In genomic region chr11:5789071-5789753, GRCm38 (mm10) we compare ENCODE assay signal across 8 mouse cellular contexts. TPM values are rescaled to one million over a fixed set of nuclear protein-coding genes. Genes with fewer than 3 reads are reported as not detected.
DNase-seq lines count a peak whose midpoint lies in the region; ATAC-seq and TF ChIP-seq lines count a peak whose summit lies in the region.

No protein-coding gene starts in this region.

- peak; percentile 5; the same call in 1 of the 2 replicates for ATAC-seq in heart, embryonic 16.5 days (replicated peaks; ENCODE audit: extremely low read depth, insufficient read depth, low FRiP score)
- ATAC-seq in forebrain, embryonic 12.5 days (ENCODE audit: low FRiP score): no peak
- peak; percentile 6; the same call in 1 of the 2 replicates for ATAC-seq in liver, embryonic 13.5 days (ENCODE audit: low read depth)

- H3K27ac ChIP-seq in heart, embryonic 16.5 days (ENCODE audit: low read length): peak overlapping the region; percentile 95
- H3K27ac ChIP-seq in ES-Bruce4 (ENCODE audit: insufficient read depth, low read length): peak overlapping the region; percentile 18; the same call in 1 of the 2 replicates
- H3K27ac ChIP-seq in forebrain, embryonic 12.5 days: no peak overlapping the region
- peak overlapping the region; percentile 98 for H3K27ac ChIP-seq in liver, embryonic 13.5 days
- peak overlapping the region; percentile 96 for H3K27ac ChIP-seq in small intestine, adult 2 months (ENCODE audit: insufficient read depth, low read depth, low read length)

- peaks cover 9% of the 10 kb centered on the region for H3K36me3 ChIP-seq in heart, embryonic 16.5 days (ENCODE audit: control insufficient read depth, insufficient read depth)
- H3K36me3 ChIP-seq in ES-Bruce4 (ENCODE audit: control insufficient read depth, insufficient read depth, low read length, poor library complexity, severe bottlenecking): peaks cover 8% of the 10 kb centered on the region
- peaks cover 33% of the 10 kb centered on the region for H3K36me3 ChIP-seq in forebrain, embryonic 12.5 days (replicated peaks)
- peaks cover 32% of the 10 kb centered on the region for H3K36me3 ChIP-seq in liver, embryonic 13.5 days
- peaks cover 28% of the 10 kb centered on the region for H3K36me3 ChIP-seq in small intestine, adult 2 months (ENCODE audit: control insufficient read depth, insufficient read depth, low read length)

- H3K4me1 ChIP-seq in heart, embryonic 16.5 days (ENCODE audit: control insufficient read depth, insufficient read depth, low read length): peaks cover 15% of the 10 kb centered on the region
- H3K4me1 ChIP-seq in ES-Bruce4 (ENCODE audit: control insufficient read depth, insufficient read depth, low read length): no peaks in the 10 kb centered on the region
- H3K4me1 ChIP-seq in forebrain, embryonic 12.5 days: peaks cover 26% of the 10 kb centered on the region
- peaks cover 47% of the 10 kb centered on the region for H3K4me1 ChIP-seq in liver, embryonic 13.5 days (replicated peaks)
- H3K4me1 ChIP-seq in small intestine, adult 2 months (ENCODE audit: control insufficient read depth, insufficient read depth, insufficient read length, low read length): peaks cover 16% of the 10 kb centered on the region; the same call in 1 of the 2 replicates

- WGBS in heart, embryonic 16.5 days: 50% methylated on average over 6 of the region's 6 CpGs
- 77% methylated on average over 6 of the region's 6 CpGs for WGBS in forebrain, embryonic 12.5 days
- 40% methylated on average over 6 of the region's 6 CpGs for WGBS in liver, embryonic 13.5 days (ENCODE audit: insufficient replicate concordance)
- WGBS in small intestine, adult 2 months: 19% methylated on average over 6 of the region's 6 CpGs

- H3K9me3 ChIP-seq in heart, embryonic 16.5 days (replicated peaks; ENCODE audit: control insufficient read depth, low read length): no peaks in the 10 kb centered on the region
- H3K9me3 ChIP-seq in ES-Bruce4 (replicated peaks; ENCODE audit: control insufficient read depth, insufficient read depth, low read length, poor library complexity, severe bottlenecking): no peaks in the 10 kb centered on the region
- H3K9me3 ChIP-seq in forebrain, embryonic 12.5 days: no peaks in the 10 kb centered on the region
- no peaks in the 10 kb centered on the region for H3K9me3 ChIP-seq in liver, embryonic 13.5 days (replicated peaks)

- no peak for TF ChIP-seq POLR2A in ES-Bruce4 (IDR thresholded peaks at IDR 0.05; ENCODE audit: insufficient read depth, low read length)
- no peak for TF ChIP-seq POLR2A in small intestine, adult 2 months (IDR thresholded peaks at IDR 0.05; ENCODE audit: low read depth, low read length)

- TF ChIP-seq CTCF in ES-Bruce4 (IDR thresholded peaks at IDR 0.05; ENCODE audit: low read depth, low read length): peak; percentile 10
- TF ChIP-seq CTCF in small intestine, adult 2 months (IDR thresholded peaks at IDR 0.05; ENCODE audit: extremely low read depth, insufficient read length, insufficient replicate concordance, low read depth, low read length): no peak

- intact Hi-C loops in heart, postnatal 25 days (cut with DNase I): loop anchor here (2.0 to 5.0 kb wide), 3 partner anchors 28 to 98 kb away; partner anchors contain the start of gene Polm

- peak overlapping the region; percentile 90 for H3K4me3 ChIP-seq in heart, embryonic 16.5 days (ENCODE audit: low read length)
- peak overlapping the region; percentile 74 for H3K4me3 ChIP-seq in ES-Bruce4 (ENCODE audit: low read depth, low read length)
- peak overlapping the region; percentile 66 for H3K4me3 ChIP-seq in forebrain, embryonic 12.5 days (replicated peaks)
- H3K4me3 ChIP-seq in liver, embryonic 13.5 days (replicated peaks): peak overlapping the region; percentile 78
- H3K4me3 ChIP-seq in small intestine, adult 2 months (ENCODE audit: low read depth, low read length): peak overlapping the region; percentile 88

- peak overlapping the region; percentile 93 for H3K9ac ChIP-seq in heart, embryonic 16.5 days (ENCODE audit: low read length)
- H3K9ac ChIP-seq in ES-Bruce4 (ENCODE audit: low read depth, poor library complexity, severe bottlenecking): peak overlapping the region; percentile 61
- H3K9ac ChIP-seq in forebrain, embryonic 12.5 days: peak overlapping the region; percentile 74
- H3K9ac ChIP-seq in liver, embryonic 13.5 days: peak overlapping the region; percentile 91

- no peaks in the 10 kb centered on the region for H3K27me3 ChIP-seq in heart, embryonic 16.5 days (ENCODE audit: control insufficient read depth, insufficient read depth, low read length)
- no peaks in the 10 kb centered on the region for H3K27me3 ChIP-seq in ES-Bruce4 (ENCODE audit: control insufficient read depth, insufficient read depth, low read length, poor library complexity, severe bottlenecking)
- H3K27me3 ChIP-seq in forebrain, embryonic 12.5 days: no peaks in the 10 kb centered on the region
- no peaks in the 10 kb centered on the region for H3K27me3 ChIP-seq in liver, embryonic 13.5 days
- H3K27me3 ChIP-seq in small intestine, adult 2 months (ENCODE audit: control insufficient read depth, insufficient read depth, low read length): no peaks in the 10 kb centered on the region

- DNase-seq in heart, postnatal 25 days (ENCODE audit: low spot score): no peak
- DNase-seq in liver, embryonic 13.5 days: no peak
- DNase-seq in left cerebral cortex, adult 18-20 months (ENCODE audit: low spot score in 2 of 2): no peak
- no peak for DNase-seq in MN1 (ENCODE audit: low spot score)

- TF ChIP-seq EP300 in ES-Bruce4 (IDR thresholded peaks at IDR 0.05; ENCODE audit: insufficient read depth, low read depth, low read length): no peak

- peak overlapping the region; percentile 87 for H3K4me2 ChIP-seq in heart, embryonic 16.5 days (ENCODE audit: low read depth, low read length)
- H3K4me2 ChIP-seq in forebrain, embryonic 12.5 days: peak overlapping the region; percentile 87
- peak overlapping the region; percentile 85 for H3K4me2 ChIP-seq in liver, embryonic 13.5 days

RNA-seq across cellular contexts. Expression of gene Dbnl, which starts 0.9 kb away (rescaled TPM):
- 82.8 and 86.7 TPM in 2 replicates for polyA plus RNA-seq in heart, embryonic 16.5 days (2015; fragmentation: Nextera tagmentation; extraction: Ambion mirVana)
- 10 to 100 TPM; 26.1 to 27.2 TPM for total RNA-seq in heart, postnatal 25 days (2021)
- 27.4 and 33.4 TPM in 2 replicates for polyA plus RNA-seq in ES-Bruce4 (2011; ENCODE audit: insufficient read depth, insufficient read length, low read depth, missing spikeins)
- 137 and 140 TPM in 2 replicates for polyA plus RNA-seq in forebrain, embryonic 12.5 days (2016; fragmentation: Nextera tagmentation; extraction: Ambion mirVana)
- 57.5 and 64.4 TPM in 2 replicates for polyA plus RNA-seq in liver, embryonic 13.5 days (2015; fragmentation: Nextera tagmentation; extraction: Ambion mirVana)
- polyA plus RNA-seq in small intestine, adult 2 months (2012; rRNA removed): 60.0 and 109 TPM in 2 replicates
- total RNA-seq in left cerebral cortex, adult 18-20 months (2021): 10 to 100 TPM; 69.0 to 70.5 TPM

RNA-seq across cellular contexts. Expression of gene Pgam2, which starts 14.3 kb away (rescaled TPM):
- 1,049 and 1,143 TPM in 2 replicates for polyA plus RNA-seq in heart, embryonic 16.5 days (2015; fragmentation: Nextera tagmentation; extraction: Ambion mirVana)
- total RNA-seq in heart, postnatal 25 days (2021): 100 to 1,000 TPM; 914 to 924 TPM
- polyA plus RNA-seq in ES-Bruce4 (2011; ENCODE audit: insufficient read depth, insufficient read length, low read depth, missing spikeins): 1.6 and 2.2 TPM in 2 replicates
- 2.5 and 3.7 TPM in 2 replicates for polyA plus RNA-seq in forebrain, embryonic 12.5 days (2016; fragmentation: Nextera tagmentation; extraction: Ambion mirVana)
- polyA plus RNA-seq in liver, embryonic 13.5 days (2015; fragmentation: Nextera tagmentation; extraction: Ambion mirVana): 1.7 and 3.3 TPM in 2 replicates
- polyA plus RNA-seq in small intestine, adult 2 months (2012; rRNA removed): 0.35 TPM in 1 of 2 replicates, not detected in the other
- total RNA-seq in left cerebral cortex, adult 18-20 months (2021): 1 to 10 TPM; 6.2 to 7.1 TPM

RNA-seq across cellular contexts. Expression of gene Urgcp, which starts 27.0 kb away (rescaled TPM):
- polyA plus RNA-seq in heart, embryonic 16.5 days (2015; fragmentation: Nextera tagmentation; extraction: Ambion mirVana): 39.3 and 42.2 TPM in 2 replicates
- total RNA-seq in heart, postnatal 25 days (2021): 10 to 100 TPM; 56.7 to 68.6 TPM
- 10.6 and 11.7 TPM in 2 replicates for polyA plus RNA-seq in ES-Bruce4 (2011; ENCODE audit: insufficient read depth, insufficient read length, low read depth, missing spikeins)
- polyA plus RNA-seq in forebrain, embryonic 12.5 days (2016; fragmentation: Nextera tagmentation; extraction: Ambion mirVana): 24.8 and 26.2 TPM in 2 replicates
- 9.4 and 10.0 TPM in 2 replicates for polyA plus RNA-seq in liver, embryonic 13.5 days (2015; fragmentation: Nextera tagmentation; extraction: Ambion mirVana)
- 18.6 and 45.5 TPM in 2 replicates for polyA plus RNA-seq in small intestine, adult 2 months (2012; rRNA removed)
- 10 to 100 TPM; 64.2 to 78.5 TPM for total RNA-seq in left cerebral cortex, adult 18-20 months (2021)

RNA-seq across cellular contexts. Expression of gene Polm, which starts 48.6 kb away (rescaled TPM):
- polyA plus RNA-seq in heart, embryonic 16.5 days (2015; fragmentation: Nextera tagmentation; extraction: Ambion mirVana): 6.2 and 6.4 TPM in 2 replicates
- total RNA-seq in heart, postnatal 25 days (2021): 1 to 10 TPM; 3.0 to 3.6 TPM
- 9.3 and 9.9 TPM in 2 replicates for polyA plus RNA-seq in ES-Bruce4 (2011; ENCODE audit: insufficient read depth, insufficient read length, low read depth, missing spikeins)
- 7.7 and 8.4 TPM in 2 replicates for polyA plus RNA-seq in forebrain, embryonic 12.5 days (2016; fragmentation: Nextera tagmentation; extraction: Ambion mirVana)
- 2.0 and 2.2 TPM in 2 replicates for polyA plus RNA-seq in liver, embryonic 13.5 days (2015; fragmentation: Nextera tagmentation; extraction: Ambion mirVana)
- 23.2 and 37.7 TPM in 2 replicates for polyA plus RNA-seq in small intestine, adult 2 months (2012; rRNA removed)
- 10 to 100 TPM in 1 of 2 experiments, 1 to 10 TPM in 1; 8.2 to 11.4 TPM for total RNA-seq in left cerebral cortex, adult 18-20 months (2021)

Comparison
In these comparisons a context has a peak if more than half of its experiments do, and no peak if none do; other contexts are left out.
1. RNA of gene Pgam2, which starts 14.3 kb away (polyA plus RNA-seq): 1,049 to 1,143 TPM in heart, embryonic 16.5 days; 2.5 to 3.7 TPM in forebrain, embryonic 12.5 days, 1.6 to 2.2 TPM in ES-Bruce4, 1.7 to 3.3 TPM in liver, embryonic 13.5 days and 0.35 TPM in small intestine, adult 2 months; every median in the first group is over 100 times any median in the second.
2. Peak in every context shown above with its lines, with median percentiles within 50 percentile points of each other: H3K4me2 ChIP-seq, H3K4me3 ChIP-seq and H3K9ac ChIP-seq.